Mouse (Mus musculus): ENCODE results near the gene Tm4sf5. TPM values are rescaled to one million over a fixed set of nuclear protein-coding genes. Genes with fewer than 3 reads are reported as not detected.

Tm4sf5 gene
- polyA plus RNA-seq, 2 experiments: 0.90 to 2.1 TPM

DNA sequence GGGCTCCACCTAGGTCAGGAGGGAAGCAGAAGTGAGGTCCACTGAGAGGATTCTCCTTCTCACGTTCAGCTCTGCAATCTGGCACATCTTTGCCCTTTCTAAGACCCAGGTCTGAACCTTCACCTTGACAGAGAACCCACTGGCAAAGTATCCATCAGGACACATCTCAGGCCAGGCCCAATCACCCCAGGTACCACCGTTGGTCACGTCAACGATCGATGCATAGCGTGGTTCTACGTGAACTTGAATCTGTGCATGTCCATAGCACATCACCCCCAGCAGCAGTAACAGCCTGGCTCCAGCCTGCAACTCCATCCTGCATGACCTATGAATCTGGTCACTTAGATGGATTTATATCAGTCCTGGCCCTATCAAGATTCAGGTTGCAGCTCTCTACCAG, 9.2 kb downstream of the Tm4sf5 start, which contains the start of gene Vmo1:
Gene Vmo1, minus strand, starts transcription at position 329 of the 400 bp plus-strand sequence.
- no peak within 1 kb of the TSS for H3K27ac ChIP-seq
- no peak for DNase-seq (ENCODE audit: low read depth in 3 of 3, low spot score in 3 of 3)
- no peaks in the 10 kb centered on the region for H3K9me3 ChIP-seq (ENCODE audit: control insufficient read depth, low read length)
- ATAC-seq (ENCODE audit: insufficient read depth): no peak
- H3K9ac ChIP-seq (replicated peaks): no peak within 1 kb of the TSS
- WGBS (ENCODE audit: insufficient replicate concordance): 72% methylated on average over 7 of the region's 7 CpGs
- peaks cover 3% of the 10 kb centered on the region; the same call in 1 of the 2 replicates for H3K27me3 ChIP-seq (ENCODE audit: control insufficient read depth, insufficient read depth, low read length)
- H3K4me3 ChIP-seq (ENCODE audit: insufficient read depth in 1 of 2, low read depth in 2 of 2, low read length in 2 of 2): no peak within 1 kb of the TSS
- H3K4me2 ChIP-seq (ENCODE audit: low read depth): no peak within 1 kb of the TSS
- TF ChIP-seq CTCF (IDR thresholded peaks at IDR 0.05; ENCODE audit: low read depth) (no peak), EP300 (IDR thresholded peaks at IDR 0.05; ENCODE audit: low read depth) (no peak)
- no peaks in the 10 kb centered on the region for H3K36me3 ChIP-seq (replicated peaks; ENCODE audit: control insufficient read depth, insufficient read depth, low read depth)
- H3K4me1 ChIP-seq (replicated peaks; ENCODE audit: control insufficient read depth in 2 of 2, insufficient read depth in 2 of 2, low read length in 1 of 2): peaks cover 6 to 13% of the 10 kb centered on the region in 2 experiments; a peak in 3 of 4 replicates

DNA sequence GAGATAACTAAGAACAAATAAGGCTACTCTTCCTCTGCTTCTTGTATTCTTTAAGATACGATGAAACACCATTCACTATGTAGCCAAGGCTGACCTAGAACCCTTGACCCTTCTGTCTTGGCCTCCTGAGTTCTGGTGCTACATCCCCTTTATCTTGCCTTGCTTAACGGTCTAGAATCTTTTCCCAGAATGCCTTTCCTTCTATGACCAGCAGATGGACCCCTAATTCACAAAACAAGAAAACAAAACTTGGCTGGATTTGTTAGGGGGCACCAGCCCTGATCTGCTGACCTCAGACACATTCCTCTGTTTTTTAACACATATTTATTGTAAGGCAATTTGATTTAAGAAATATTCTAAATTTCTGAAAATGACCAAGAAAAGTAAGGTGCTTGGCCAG, 11.3 kb downstream of the Tm4sf5 start:
- TF ChIP-seq CTCF (IDR thresholded peaks at IDR 0.05; ENCODE audit: low read depth) (peak; percentile 67), EP300 (IDR thresholded peaks at IDR 0.05; ENCODE audit: low read depth) (no peak)

DNA sequence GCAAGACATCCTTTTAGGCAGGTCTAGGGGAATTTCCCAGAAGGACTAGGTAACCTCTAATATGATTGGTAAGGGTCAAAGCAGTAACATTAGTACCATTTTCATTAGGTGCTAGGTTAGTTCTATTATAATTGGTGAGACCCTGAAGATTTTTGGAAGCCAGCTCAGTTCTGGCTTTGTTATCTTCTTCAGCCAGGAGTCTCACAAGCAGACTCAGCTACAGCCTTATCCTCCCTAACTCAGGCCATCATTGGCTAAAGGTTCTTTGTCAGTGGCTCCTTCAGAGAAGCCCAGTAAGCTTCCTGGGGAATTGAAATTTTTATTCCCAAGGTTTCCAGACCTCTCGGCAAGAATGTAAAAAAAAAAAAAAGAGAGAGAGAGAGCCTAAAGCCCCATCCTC, 13.4 kb downstream of the Tm4sf5 start:
- no peak overlapping the region for H3K27ac ChIP-seq
- H3K9ac ChIP-seq (replicated peaks): no peak overlapping the region
- peaks cover 6 to 18% of the 10 kb centered on the region in 2 experiments; a peak in 3 of 4 replicates for H3K4me1 ChIP-seq (replicated peaks; ENCODE audit: control insufficient read depth in 2 of 2, insufficient read depth in 2 of 2, low read length in 1 of 2)
- ATAC-seq (ENCODE audit: insufficient read depth) (peak; percentile 31; the same call in 1 of the 2 replicates), DNase-seq (ENCODE audit: low read depth in 3 of 3, low spot score in 3 of 3) (no peak)
- no peaks in the 10 kb centered on the region for H3K9me3 ChIP-seq (ENCODE audit: control insufficient read depth, low read length)
- TF ChIP-seq CTCF (IDR thresholded peaks at IDR 0.05; ENCODE audit: low read depth) (no peak), EP300 (IDR thresholded peaks at IDR 0.05; ENCODE audit: low read depth) (0 out of 2 replicates have a peak, but pooled peaks have one; percentile 4)
- no peak overlapping the region for H3K4me3 ChIP-seq (ENCODE audit: insufficient read depth in 1 of 2, low read depth in 2 of 2, low read length in 2 of 2)
- peaks cover 13% of the 10 kb centered on the region for H3K27me3 ChIP-seq (ENCODE audit: control insufficient read depth, insufficient read depth, low read length)
- H3K4me2 ChIP-seq (ENCODE audit: low read depth): peak overlapping the region; percentile 7; the same call in 1 of the 2 replicates
- H3K36me3 ChIP-seq (replicated peaks; ENCODE audit: control insufficient read depth, insufficient read depth, low read depth): no peaks in the 10 kb centered on the region
- WGBS (ENCODE audit: insufficient replicate concordance): 17% methylated on average over 1 of the region's 1 CpGs

More for the DNA sequence above, 11.3 kb downstream of the Tm4sf5 start:
- no peak for ATAC-seq (ENCODE audit: insufficient read depth)
- Histone ChIP-seq H3K9me3 (ENCODE audit: control insufficient read depth, low read length) (no peaks in the 10 kb centered on the region), H3K4me3 (ENCODE audit: insufficient read depth in 1 of 2, low read depth in 2 of 2, low read length in 2 of 2) (no peak overlapping the region), H3K27me3 (ENCODE audit: control insufficient read depth, insufficient read depth, low read length) (peaks cover 13% of the 10 kb centered on the region), H3K4me1 (replicated peaks; ENCODE audit: control insufficient read depth in 2 of 2, insufficient read depth in 2 of 2, low read length in 1 of 2) (peaks cover 6 to 13% of the 10 kb centered on the region in 2 experiments; a peak in 3 of 4 replicates), H3K36me3 (replicated peaks; ENCODE audit: control insufficient read depth, insufficient read depth, low read depth) (no peaks in the 10 kb centered on the region), H3K4me2 (ENCODE audit: low read depth) (no peak overlapping the region), H3K27ac (no peak overlapping the region), H3K9ac (replicated peaks) (no peak overlapping the region)
- DNase-seq (ENCODE audit: low read depth in 3 of 3, low spot score in 3 of 3): peak in 1 of 3 experiments; percentile 48
- 17% methylated on average over 2 of the region's 2 CpGs for WGBS (ENCODE audit: insufficient replicate concordance)

DNA sequence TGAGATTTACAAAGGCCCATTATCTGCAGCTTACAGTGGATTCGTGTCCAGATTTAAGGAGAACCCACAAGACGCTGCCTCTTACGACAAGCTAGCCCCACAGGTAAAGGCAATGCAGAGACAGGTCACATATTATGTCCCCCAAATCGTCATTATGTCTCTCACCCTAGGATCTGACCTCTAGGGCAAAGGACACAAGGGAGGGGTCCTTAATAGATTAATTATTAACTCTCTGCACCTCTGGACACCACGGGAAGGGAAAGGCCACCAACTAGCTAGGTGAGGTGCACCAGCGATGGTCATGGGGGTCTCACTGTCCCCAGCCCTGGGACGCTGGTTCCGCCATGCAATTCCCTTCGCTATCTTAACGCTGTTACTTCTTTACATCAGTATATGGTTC, 13.9 kb downstream of the Tm4sf5 start, which contains the start of gene Gltpd2:
Gene Gltpd2, plus strand, starts transcription at position 274 of the 400 bp plus-strand sequence.
- Histone ChIP-seq H3K27me3 (ENCODE audit: control insufficient read depth, insufficient read depth, low read length) (peaks cover 13% of the 10 kb centered on the region), H3K36me3 (replicated peaks; ENCODE audit: control insufficient read depth, insufficient read depth, low read depth) (no peaks in the 10 kb centered on the region), H3K9ac (replicated peaks) (no peak within 1 kb of the TSS; the same call in none of the 2 replicates), H3K4me1 (replicated peaks; ENCODE audit: control insufficient read depth in 2 of 2, insufficient read depth in 2 of 2, low read length in 1 of 2) (peaks cover 6 to 18% of the 10 kb centered on the region in 2 experiments; a peak in 3 of 4 replicates), H3K9me3 (ENCODE audit: control insufficient read depth, low read length) (no peaks in the 10 kb centered on the region), H3K4me3 (ENCODE audit: insufficient read depth in 1 of 2, low read depth in 2 of 2, low read length in 2 of 2) (peak within 1 kb of the TSS; percentile 22 to 36), H3K4me2 (ENCODE audit: low read depth) (peak within 1 kb of the TSS; percentile 51), H3K27ac (no peak within 1 kb of the TSS)
- TF ChIP-seq CTCF (IDR thresholded peaks at IDR 0.05; ENCODE audit: low read depth) (no peak), EP300 (IDR thresholded peaks at IDR 0.05; ENCODE audit: low read depth) (no peak)
- WGBS (ENCODE audit: insufficient replicate concordance): 52% methylated on average over 10 of the region's 10 CpGs
- DNase-seq (ENCODE audit: low read depth in 3 of 3, low spot score in 3 of 3): no peak
- peak; percentile 55; the same call in 1 of the 2 replicates for ATAC-seq (ENCODE audit: insufficient read depth)

DNA sequence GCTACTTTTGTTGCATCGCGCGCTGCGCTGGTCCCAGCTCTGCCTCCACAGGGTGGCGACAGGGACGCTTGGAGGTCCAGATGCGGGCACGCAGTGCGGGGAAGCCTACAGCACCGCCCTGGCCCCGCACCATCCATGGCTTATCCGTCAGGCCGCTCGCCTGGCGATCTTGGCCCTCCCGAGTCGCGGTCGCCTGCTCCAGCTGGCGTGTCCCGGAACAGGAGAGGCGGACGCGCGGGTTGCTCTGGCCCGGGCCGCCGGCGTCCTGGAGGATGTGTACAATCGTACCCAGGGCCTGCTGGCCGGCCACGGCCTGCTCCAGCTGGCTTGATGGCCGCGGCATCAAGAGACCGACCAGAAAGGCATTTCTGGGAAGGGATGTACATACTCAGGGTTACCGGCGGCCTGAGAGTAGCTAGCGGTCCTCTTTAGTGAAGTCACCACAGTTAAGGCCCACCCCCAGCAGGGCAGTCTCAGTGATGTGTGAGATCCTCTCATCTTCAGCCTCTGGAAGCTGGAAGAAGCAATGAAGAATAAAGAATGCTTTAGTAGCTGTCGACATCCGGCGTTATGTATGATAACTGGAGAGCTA, 15.2 kb downstream of the Tm4sf5 start:
- no peak for DNase-seq (ENCODE audit: low read depth in 3 of 3, low spot score in 3 of 3)
- peaks cover 13% of the 10 kb centered on the region for H3K27me3 ChIP-seq (ENCODE audit: control insufficient read depth, insufficient read depth, low read length)
- no peaks in the 10 kb centered on the region for H3K9me3 ChIP-seq (ENCODE audit: control insufficient read depth, low read length)
- peak overlapping the region; percentile 5 to 36; a peak in 3 of 4 replicates for H3K4me3 ChIP-seq (ENCODE audit: insufficient read depth in 1 of 2, low read depth in 2 of 2, low read length in 2 of 2)
- H3K4me1 ChIP-seq (replicated peaks; ENCODE audit: control insufficient read depth in 2 of 2, insufficient read depth in 2 of 2, low read length in 1 of 2): peaks cover 6 to 21% of the 10 kb centered on the region in 2 experiments; a peak in 3 of 4 replicates
- H3K27ac ChIP-seq: no peak overlapping the region
- peak overlapping the region; percentile 51 for H3K4me2 ChIP-seq (ENCODE audit: low read depth)
- peak overlapping the region; percentile 16; the same call in 1 of the 2 replicates for H3K9ac ChIP-seq (replicated peaks)
- TF ChIP-seq CTCF (IDR thresholded peaks at IDR 0.05; ENCODE audit: low read depth): no peak
- TF ChIP-seq EP300 (IDR thresholded peaks at IDR 0.05; ENCODE audit: low read depth): no peak
- ATAC-seq (ENCODE audit: insufficient read depth): no peak
- 27% methylated on average over 41 of the region's 41 CpGs for WGBS (ENCODE audit: insufficient replicate concordance)
- no peaks in the 10 kb centered on the region for H3K36me3 ChIP-seq (replicated peaks; ENCODE audit: control insufficient read depth, insufficient read depth, low read depth)

Data from liver, embryonic 14.5 days (tissue).